Mouse (Mus musculus) heart, postnatal 0 days (tissue): ENCODE data around the gene Fpr3.

ENCODE experiments used
- CTCF ChIP-seq: IDR thresholded peaks from 2 replicates; pipeline ENCODE4 v1.5.1; 2016; ENCODE audit warnings: antibody characterized with exemption, control low read depth, low read depth
- EP300 ChIP-seq: IDR thresholded peaks from 2 replicates; pipeline ENCODE4 v1.6.1; 2016; ENCODE audit warnings: antibody characterized with exemption, low read depth

GRCm38 (mm10) chr17:17899268-17899667 lies 11.6 kb downstream of the Fpr3 start:
- TF ChIP-seq EP300 (no peak), CTCF (peak; percentile 37)
